ENCODE assay signal across 16 mouse cellular contexts in the genomic region with DNA sequence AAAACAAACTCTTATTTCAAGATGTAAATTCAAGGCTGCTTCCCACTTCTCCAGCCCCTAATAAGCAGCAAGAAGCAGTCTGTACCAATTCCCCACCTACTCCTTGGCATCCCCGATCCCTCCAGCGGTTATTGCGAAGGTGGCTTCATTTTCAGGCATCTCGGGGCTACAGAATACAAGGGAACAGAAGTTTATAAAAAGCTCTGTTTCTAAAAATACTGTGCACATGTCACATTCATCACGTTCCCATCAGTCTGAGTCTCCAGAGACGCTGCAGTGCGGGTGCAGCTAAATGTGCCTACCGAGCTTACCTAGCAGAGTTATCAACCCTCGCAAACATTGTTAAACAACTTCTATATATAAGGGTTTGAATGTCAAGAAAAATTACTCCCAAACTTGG. TPM values are rescaled to one million over a fixed set of nuclear protein-coding genes. Genes with fewer than 3 reads are reported as not detected.
A peak's percentile ranks its signal among the peaks of the same experiment; 100 is the strongest.
DNase-seq lines count a peak whose midpoint lies in the region; ATAC-seq and TF ChIP-seq lines count a peak whose summit lies in the region.
"Had no signal": no experiment of that assay in that cellular context is flagged by ENCODE, and none has a peak within 500 bp of the region (broad histone marks: within the 10 kb centered on the region; RNA-seq: fewer than 3 reads in every experiment).

No protein-coding gene starts in this region.

- no peaks in the 10 kb centered on the region for H3K27me3 ChIP-seq in intestine, embryonic 14.5 days (replicated peaks; ENCODE audit: control insufficient read depth, insufficient read depth, low read length)
- H3K27me3 ChIP-seq in intestine, postnatal 0 days (replicated peaks; ENCODE audit: control insufficient read depth, insufficient read depth, low read length) = no peaks in the 10 kb centered on the region
- H3K27me3 ChIP-seq in midbrain, embryonic 11.5 days (ENCODE audit: control insufficient read depth, insufficient read depth, low read length) = no peaks in the 10 kb centered on the region
- H3K27me3 ChIP-seq: limb, embryonic 13.5 days had no signal

- DNase-seq in intestine, embryonic 14.5 days (ENCODE audit: low spot score) = peak; percentile 12
- peak; percentile 13 to 33 for DNase-seq in frontal cortex, postnatal 10 days (ENCODE audit: low spot score in 2 of 2)
- peak; percentile 18 to 21 for DNase-seq in layer of hippocampus, adult 8-10 months (ENCODE audit: low spot score in 2 of 2)
- DNase-seq in right cerebral cortex, adult 2 months (ENCODE audit: low spot score in 2 of 2) = peak; percentile 62 to 65
- DNase-seq in kidney, postnatal 14 days = no peak
- no peak for DNase-seq in liver
- DNase-seq in midbrain, embryonic 11.5 days (ENCODE audit: low spot score, missing footprints) = no peak
- DNase-seq: cerebellum, adult 2 months; gastrocnemius, postnatal 36 days; lung, adult 18-20 months; thymus, adult 2 months had no signal

- ATAC-seq in intestine, embryonic 14.5 days (replicated peaks; ENCODE audit: low FRiP score, low TSS enrichment, low read depth) = no peak
- ATAC-seq in intestine, postnatal 0 days = no peak
- ATAC-seq in midbrain, embryonic 11.5 days (ENCODE audit: low FRiP score) = no peak

- TF ChIP-seq CTCF in intestine, postnatal 0 days (IDR thresholded peaks at IDR 0.05; ENCODE audit: low read depth) = no peak

- H3K36me3 ChIP-seq in intestine, embryonic 14.5 days (ENCODE audit: control insufficient read depth, insufficient read depth, low read length) = no peaks in the 10 kb centered on the region
- H3K36me3 ChIP-seq in intestine, postnatal 0 days (ENCODE audit: control insufficient read depth, insufficient read depth) = no peaks in the 10 kb centered on the region
- H3K36me3 ChIP-seq in midbrain, embryonic 11.5 days (ENCODE audit: control insufficient read depth, insufficient read depth, low read length) = no peaks in the 10 kb centered on the region; the same call in 1 of the 2 replicates
- H3K36me3 ChIP-seq: limb, embryonic 13.5 days had no signal

- WGBS in intestine, embryonic 14.5 days = 74% methylated on average over 9 of the region's 9 CpGs
- 74% methylated on average over 9 of the region's 9 CpGs for WGBS in intestine, postnatal 0 days
- 89% methylated on average over 9 of the region's 9 CpGs for WGBS in midbrain, embryonic 11.5 days

- no peak overlapping the region for H3K9ac ChIP-seq in intestine, embryonic 14.5 days (ENCODE audit: low read length)
- no peak overlapping the region for H3K9ac ChIP-seq in intestine, postnatal 0 days (ENCODE audit: low read depth, low read length)
- H3K9ac ChIP-seq in midbrain, embryonic 11.5 days (ENCODE audit: low read length) = no peak overlapping the region
- H3K9ac ChIP-seq: limb, embryonic 13.5 days had no signal

- H3K9me3 ChIP-seq in intestine, embryonic 14.5 days (ENCODE audit: control insufficient read depth, low read length) = no peaks in the 10 kb centered on the region
- no peaks in the 10 kb centered on the region for H3K9me3 ChIP-seq in intestine, postnatal 0 days (ENCODE audit: control insufficient read depth)
- no peaks in the 10 kb centered on the region for H3K9me3 ChIP-seq in midbrain, embryonic 11.5 days (ENCODE audit: control insufficient read depth, low read length)
- H3K9me3 ChIP-seq: limb, embryonic 13.5 days had no signal

- H3K4me1 ChIP-seq in intestine, embryonic 14.5 days (replicated peaks; ENCODE audit: control insufficient read depth, insufficient read depth, low read length) = no peaks in the 10 kb centered on the region
- H3K4me1 ChIP-seq in intestine, postnatal 0 days (replicated peaks; ENCODE audit: control insufficient read depth, insufficient read depth, low read length) = no peaks in the 10 kb centered on the region
- H3K4me1 ChIP-seq in midbrain, embryonic 11.5 days (ENCODE audit: control insufficient read depth, insufficient read depth, low read length) = no peaks in the 10 kb centered on the region
- H3K4me1 ChIP-seq: limb, embryonic 13.5 days had no signal

- no peak overlapping the region for H3K4me2 ChIP-seq in intestine, embryonic 14.5 days (ENCODE audit: low read length)
- H3K4me2 ChIP-seq in intestine, postnatal 0 days (replicated peaks; ENCODE audit: low read depth) = no peak overlapping the region
- no peak overlapping the region for H3K4me2 ChIP-seq in midbrain, embryonic 11.5 days
- H3K4me2 ChIP-seq: limb, embryonic 13.5 days had no signal

- no peak overlapping the region for H3K4me3 ChIP-seq in intestine, embryonic 14.5 days (ENCODE audit: low read depth, low read length)
- H3K4me3 ChIP-seq in intestine, postnatal 0 days (ENCODE audit: low read depth, low read length) = no peak overlapping the region
- H3K4me3 ChIP-seq in midbrain, embryonic 11.5 days (ENCODE audit: low read depth, low read length) = no peak overlapping the region
- H3K4me3 ChIP-seq: limb, embryonic 13.5 days had no signal

- H3K27ac ChIP-seq in intestine, embryonic 14.5 days (ENCODE audit: low read depth) = no peak overlapping the region
- H3K27ac ChIP-seq in intestine, postnatal 0 days (ENCODE audit: low read depth, low read length) = no peak overlapping the region
- no peak overlapping the region for H3K27ac ChIP-seq in midbrain, embryonic 11.5 days (ENCODE audit: low read depth, low read length)
- H3K27ac ChIP-seq: kidney, postnatal 0 days; limb, embryonic 13.5 days had no signal

RNA-seq across cellular contexts. Expression of a gene that starts 15.9 kb away (rescaled TPM):
- polyA plus RNA-seq in intestine, embryonic 14.5 days (2014; fragmentation: Nextera tagmentation; extraction: Ambion mirVana) = 77.6 and 78.6 TPM in 2 replicates
- polyA plus RNA-seq in intestine, postnatal 0 days (2015; fragmentation: Nextera tagmentation; extraction: Ambion mirVana) = 18.7 and 23.8 TPM in 2 replicates
- 100 to 1,000 TPM; 307 to 352 (median 330) TPM for total RNA-seq in layer of hippocampus, adult 8-10 months (2022)
- polyA plus RNA-seq in midbrain, embryonic 11.5 days (2014; fragmentation: Nextera tagmentation; extraction: Ambion mirVana) = 81.9 and 82.6 TPM in 2 replicates

RNA-seq across cellular contexts. Expression of a gene that starts 42.5 kb away (rescaled TPM):
- 2.0 and 2.6 TPM in 2 replicates for polyA plus RNA-seq in intestine, embryonic 14.5 days (2014; fragmentation: Nextera tagmentation; extraction: Ambion mirVana)
- polyA plus RNA-seq in intestine, postnatal 0 days (2015; fragmentation: Nextera tagmentation; extraction: Ambion mirVana) = 0.78 and 1.7 TPM in 2 replicates
- 1 to 10 TPM in 2 of 4 experiments, under 1 TPM in 2; 0.39 to 2.1 (median 1.2) TPM for total RNA-seq in layer of hippocampus, adult 8-10 months (2022)
- 0.94 and 1.1 TPM in 2 replicates for polyA plus RNA-seq in midbrain, embryonic 11.5 days (2014; fragmentation: Nextera tagmentation; extraction: Ambion mirVana)
- total RNA-seq: gastrocnemius, postnatal 36 days; monocyte, adult 5-6 weeks; neutrophil, adult 5-6 weeks had no signal

RNA-seq across cellular contexts. Expression of a gene that starts 46.2 kb away (rescaled TPM):
- 46.9 and 55.0 TPM in 2 replicates for polyA plus RNA-seq in intestine, embryonic 14.5 days (2014; fragmentation: Nextera tagmentation; extraction: Ambion mirVana)
- polyA plus RNA-seq in intestine, postnatal 0 days (2015; fragmentation: Nextera tagmentation; extraction: Ambion mirVana) = 75.7 and 95.2 TPM in 2 replicates
- total RNA-seq in layer of hippocampus, adult 8-10 months (2022) = under 1 TPM in 3 of 4 experiments, not detected in 1; 0.23 to 0.45 (median 0.32) TPM
- 14.9 and 16.4 TPM in 2 replicates for polyA plus RNA-seq in midbrain, embryonic 11.5 days (2014; fragmentation: Nextera tagmentation; extraction: Ambion mirVana)
- total RNA-seq: monocyte, adult 5-6 weeks; neutrophil, adult 5-6 weeks had no signal

RNA-seq across cellular contexts. Expression of a gene that starts 57.4 kb away (rescaled TPM):
- polyA plus RNA-seq in intestine, embryonic 14.5 days (2014; fragmentation: Nextera tagmentation; extraction: Ambion mirVana) = 0.08 TPM in 1 of 2 replicates, not detected in the other
- not detected in 2 replicates for polyA plus RNA-seq in intestine, postnatal 0 days (2015; fragmentation: Nextera tagmentation; extraction: Ambion mirVana)
- total RNA-seq in layer of hippocampus, adult 8-10 months (2022) = 10 to 100 TPM; 81.3 to 98.0 (median 88.7) TPM
- polyA plus RNA-seq in midbrain, embryonic 11.5 days (2014; fragmentation: Nextera tagmentation; extraction: Ambion mirVana) = not detected in 2 replicates
- total RNA-seq: gastrocnemius, postnatal 36 days; monocyte, adult 5-6 weeks; neutrophil, adult 5-6 weeks had no signal
- polyA plus RNA-seq: limb, embryonic 13.5 days; thymus, adult 2 months had no signal

Comparison
In these comparisons a context has a peak if more than half of its experiments do, and no peak if none do; other contexts are left out.
1. DNase-seq: peak in intestine, embryonic 14.5 days (single experiment), frontal cortex, postnatal 10 days (2 of 2), layer of hippocampus, adult 8-10 months (2 of 2) and right cerebral cortex, adult 2 months (2 of 2); none in kidney, postnatal 14 days (single experiment), liver (single experiment) and midbrain, embryonic 11.5 days (single experiment).